Mouse (Mus musculus): ENCODE measurements around the gene Rab5c. TPM values are rescaled to one million over a fixed set of nuclear protein-coding genes. Genes with fewer than 3 reads are reported as not detected.

Gene Rab5c
- polyA plus RNA-seq, 1 experiment from 2014 or later, result 194 TPM

GRCm38 (mm10) chr11:100687265-100687664 is 50.8 kb downstream of the Rab5c start:
- in situ Hi-C loops (cut with MboI; ENCODE audit: low pct_unique_long_range_greater_than_20kb), result no loop called here
- ATAC-seq (no peak), DNase-seq (ENCODE audit: low read depth, low spot score) (no peak)
- ChIA-PET POLR2A (no interaction called here), CTCF (no interaction called here)
- TF ChIP-seq CTCF (IDR thresholded peaks at IDR 0.05), result no peak
- H3K27me3 ChIP-seq, result peaks cover 11% of the 10 kb centered on the region

GRCm38 (mm10) chr11:100685371-100685770 is 52.6 kb downstream of the Rab5c start:
- no peak for DNase-seq (ENCODE audit: low read depth, low spot score)
- CTCF ChIA-PET, result no interaction called here
- no peak for TF ChIP-seq CTCF (IDR thresholded peaks at IDR 0.05)
- peaks cover 6% of the 10 kb centered on the region for H3K27me3 ChIP-seq
- POLR2A ChIA-PET, result interaction anchor here (0.7 to 1.2 kb wide), 2 partner anchors 19 to 29 kb away, joined by 3 read pairs; partner anchors contain the start of gene Dhx58
- no peak for ATAC-seq
- in situ Hi-C loops (cut with MboI; ENCODE audit: low pct_unique_long_range_greater_than_20kb), result no loop called here

- in situ Hi-C loops (cut with MboI; ENCODE audit: low pct_unique_long_range_greater_than_20kb), result no loop called here
- no peak for TF ChIP-seq CTCF (IDR thresholded peaks at IDR 0.05)
- ATAC-seq (no peak), DNase-seq (ENCODE audit: low read depth, low spot score) (no peak)
- ChIA-PET CTCF (no interaction called here), POLR2A (interaction anchor here (0.6 kb wide), 1 partner anchor 260 kb away, joined by 5 read pairs; no protein-coding TSS in a partner anchor)
- peaks cover 6% of the 10 kb centered on the region for H3K27me3 ChIP-seq
Measured at GRCm38 (mm10) chr11:100684084-100684483, 53.9 kb downstream of the Rab5c start.

GRCm38 (mm10) chr11:100682526-100682925 is 55.5 kb downstream of the Rab5c start:
- ChIA-PET CTCF (no interaction called here), POLR2A (no interaction called here)
- TF ChIP-seq CTCF (IDR thresholded peaks at IDR 0.05), result no peak
- ATAC-seq (no peak), DNase-seq (ENCODE audit: low read depth, low spot score) (no peak)
- peaks cover 9% of the 10 kb centered on the region for H3K27me3 ChIP-seq
- in situ Hi-C loops (cut with MboI; ENCODE audit: low pct_unique_long_range_greater_than_20kb), result no loop called here

GRCm38 (mm10) chr11:100681826-100682225 is 56.2 kb downstream of the Rab5c start:
- ChIA-PET CTCF (no interaction called here), POLR2A (interaction anchor here (1.0 kb wide), 1 partner anchor 99 kb away, joined by 3 read pairs; no protein-coding TSS in a partner anchor)
- peaks cover 9% of the 10 kb centered on the region for H3K27me3 ChIP-seq
- TF ChIP-seq CTCF (IDR thresholded peaks at IDR 0.05), result no peak
- DNase-seq (ENCODE audit: low read depth, low spot score) (no peak), ATAC-seq (no peak)
- in situ Hi-C loops (cut with MboI; ENCODE audit: low pct_unique_long_range_greater_than_20kb), result no loop called here

GRCm38 (mm10) chr11:100677810-100678209 is 60.2 kb downstream of the Rab5c start:
- ChIA-PET POLR2A (no interaction called here), CTCF (no interaction called here)
- no peak for DNase-seq (ENCODE audit: low read depth, low spot score)
- H3K27me3 ChIP-seq, result peaks cover 15% of the 10 kb centered on the region
- no peak for ATAC-seq
- in situ Hi-C loops (cut with MboI; ENCODE audit: low pct_unique_long_range_greater_than_20kb), result no loop called here
- no peak for TF ChIP-seq CTCF (IDR thresholded peaks at IDR 0.05)

GRCm38 (mm10) chr11:100673169-100673568 is 64.8 kb downstream of the Rab5c start:
- DNase-seq (ENCODE audit: low read depth, low spot score) (no peak), ATAC-seq (no peak)
- TF ChIP-seq CTCF (IDR thresholded peaks at IDR 0.05), result no peak
- ChIA-PET POLR2A (no interaction called here), CTCF (no interaction called here)
- in situ Hi-C loops (cut with MboI; ENCODE audit: low pct_unique_long_range_greater_than_20kb), result no loop called here
- peaks cover 12% of the 10 kb centered on the region for H3K27me3 ChIP-seq

GRCm38 (mm10) chr11:100671956-100672355 is 66.1 kb downstream of the Rab5c start:
- in situ Hi-C loops (cut with MboI; ENCODE audit: low pct_unique_long_range_greater_than_20kb), result no loop called here
- ChIA-PET POLR2A (no interaction called here), CTCF (no interaction called here)
- DNase-seq (ENCODE audit: low read depth, low spot score) (no peak), ATAC-seq (no peak)
- peaks cover 12% of the 10 kb centered on the region for H3K27me3 ChIP-seq
- TF ChIP-seq CTCF (IDR thresholded peaks at IDR 0.05), result no peak

GRCm38 (mm10) chr11:100671049-100671448 is 67.0 kb downstream of the Rab5c start:
- ChIA-PET POLR2A (no interaction called here), CTCF (no interaction called here)
- in situ Hi-C loops (cut with MboI; ENCODE audit: low pct_unique_long_range_greater_than_20kb), result no loop called here
- no peak for TF ChIP-seq CTCF (IDR thresholded peaks at IDR 0.05)
- ATAC-seq (no peak), DNase-seq (ENCODE audit: low read depth, low spot score) (no peak)
- peaks cover 12% of the 10 kb centered on the region for H3K27me3 ChIP-seq

Other genes with a start within 250 kb of the Rab5c start
- 162 TPM for gene Acly, start 210.2 kb downstream of the Rab5c start, polyA plus RNA-seq (2021)
- 2.2 TPM for gene Ttc25, start 192.6 kb downstream of the Rab5c start, polyA plus RNA-seq (2021)
- 17.9 TPM for gene Cnp, start 163.3 kb downstream of the Rab5c start, polyA plus RNA-seq (2021)
- gene Nkiras2, start 119.0 kb downstream of the Rab5c start, polyA plus RNA-seq (2021), result 36.5 TPM
- gene Dnajc7, start 118.0 kb downstream of the Rab5c start, polyA plus RNA-seq (2021), result 268 TPM
- gene Zfp385c, start 45.8 kb downstream of the Rab5c start, polyA plus RNA-seq (2021), result not detected
- 1.5 TPM for gene Dhx58, start 33.9 kb downstream of the Rab5c start, polyA plus RNA-seq (2021)
- 55.3 TPM for gene Kat2a, start 25.8 kb downstream of the Rab5c start, polyA plus RNA-seq (2021)
- 0.49 TPM for gene Hspb9, start 24.4 kb downstream of the Rab5c start, polyA plus RNA-seq (2021)
- gene Kcnh4, start 21.7 kb upstream of the Rab5c start, polyA plus RNA-seq (2021), result 0.01 TPM
- gene Hcrt, start 24.7 kb upstream of the Rab5c start, polyA plus RNA-seq (2021), result not detected
- 24.7 TPM for gene Ghdc, start 32.7 kb upstream of the Rab5c start, polyA plus RNA-seq (2021)
- 26.8 TPM for gene Stat5b, start 112.5 kb upstream of the Rab5c start, polyA plus RNA-seq (2021)
- gene Stat5a, start 121.1 kb upstream of the Rab5c start, polyA plus RNA-seq (2021), result 14.4 TPM
- gene Stat3, start 201.3 kb upstream of the Rab5c start, polyA plus RNA-seq (2021), result 152 TPM
- gene Cavin1, start 232.7 kb upstream of the Rab5c start, polyA plus RNA-seq (2021), result 211 TPM

All from Patski (cell line).